Mouse (Mus musculus) testis, postnatal 14 days (tissue): ENCODE results near the gene Klrb1c.
"Not testable (repeated sequence)": the region's sequence is repeated elsewhere in the genome, so short reads cannot be mapped to it uniquely, and the experiment has no call there.

Source experiments
- DNase-seq: peaks from one replicate; pipeline ENCODE4 v3.0.0; 2021; ENCODE audit warnings: low spot score

The Klrb1c gene

GRCm38 (mm10) chr6:128789115-128789514 is at the start of gene Klrb1c:
TSS of gene Klrb1c (minus strand) at chr6:128789215.
- no peak for DNase-seq

- DNase-seq, result no peak
Observed at GRCm38 (mm10) chr6:128837454-128838341, 48.7 kb upstream of the Klrb1c start.

- DNase-seq, result no peak
Observed at GRCm38 (mm10) chr6:128836955-128837334, 47.9 kb upstream of the Klrb1c start.

- no peak for DNase-seq
Observed at GRCm38 (mm10) chr6:128836191-128836954, 47.4 kb upstream of the Klrb1c start.

GRCm38 (mm10) chr6:128835571-128835970 is 46.6 kb upstream of the Klrb1c start:
- DNase-seq, result no peak

GRCm38 (mm10) chr6:128833046-128833445 is 44.0 kb upstream of the Klrb1c start:
- no peak for DNase-seq

- DNase-seq, result no peak
Observed at GRCm38 (mm10) chr6:128829837-128830236, 40.8 kb upstream of the Klrb1c start.

GRCm38 (mm10) chr6:128826781-128827180 is 37.8 kb upstream of the Klrb1c start:
- DNase-seq, result no peak

- DNase-seq, result no peak
Observed at GRCm38 (mm10) chr6:128826132-128826531, 37.1 kb upstream of the Klrb1c start, which contains the start of the genes Gm44511 and Klrb1b. TSS of gene Gm44511 (minus strand) at chr6:128826315. TSS of gene Klrb1b (minus strand) at chr6:128826331.

- no peak for DNase-seq
Observed at GRCm38 (mm10) chr6:128818083-128818802, 29.2 kb upstream of the Klrb1c start.

- DNase-seq, result no peak
Observed at GRCm38 (mm10) chr6:128808532-128808931, 19.5 kb upstream of the Klrb1c start.

- DNase-seq, result no peak
Observed at GRCm38 (mm10) chr6:128807021-128807420, 18.0 kb upstream of the Klrb1c start.

GRCm38 (mm10) chr6:128804823-128805640 is 16.0 kb upstream of the Klrb1c start:
- not testable (repeated sequence) for DNase-seq

- DNase-seq, result peak; percentile 89
Observed at GRCm38 (mm10) chr6:128802999-128803857, 14.2 kb upstream of the Klrb1c start.

GRCm38 (mm10) chr6:128802557-128802956 is 13.5 kb upstream of the Klrb1c start:
- DNase-seq, result peak; percentile 24

GRCm38 (mm10) chr6:128800696-128801095 is 11.7 kb upstream of the Klrb1c start:
- not testable (repeated sequence) for DNase-seq

GRCm38 (mm10) chr6:128799896-128800270 is 10.9 kb upstream of the Klrb1c start:
- no peak for DNase-seq

- peak; percentile 83 for DNase-seq
Observed at GRCm38 (mm10) chr6:128799144-128799895, 10.3 kb upstream of the Klrb1c start.

GRCm38 (mm10) chr6:128798772-128799143 is 9.7 kb upstream of the Klrb1c start:
- peak; percentile 51 for DNase-seq
